Mouse (Mus musculus): ENCODE measurements around the gene Xpc. TPM values are rescaled to one million over a fixed set of nuclear protein-coding genes. Genes with fewer than 3 reads are reported as not detected.
"Not testable (repeated sequence)": the region's sequence is repeated elsewhere in the genome, so short reads cannot be mapped to it uniquely, and the experiment has no call there.

The Xpc gene
- polyA plus RNA-seq, 1 experiment from 2014 or later, result 20.1 TPM

- Histone ChIP-seq H3K27ac (ENCODE audit: low read length) (no peak overlapping the region), H3K27me3 (replicated peaks; ENCODE audit: control insufficient read depth, insufficient read depth, low read length) (no peaks in the 10 kb centered on the region), H3K4me2 (ENCODE audit: low read length) (no peak overlapping the region), H3K36me3 (ENCODE audit: control insufficient read depth, insufficient read depth) (peaks cover 43% of the 10 kb centered on the region), H3K4me3 (replicated peaks; ENCODE audit: low read length) (no peak overlapping the region), H3K9me3 (ENCODE audit: control insufficient read depth, low read length) (no peaks in the 10 kb centered on the region), H3K4me1 (replicated peaks; ENCODE audit: control insufficient read depth, insufficient read depth, low read length) (no peaks in the 10 kb centered on the region), H3K9ac (replicated peaks; ENCODE audit: low read depth, low read length) (no peak overlapping the region)
- no peak for ATAC-seq
- WGBS, result 93% methylated on average over 15 of the region's 15 CpGs
These were observed 28.8 kb downstream of the Xpc start for GRCm38 (mm10) chr6:91486736-91487453.

GRCm38 (mm10) chr6:91483371-91483770 is 32.3 kb downstream of the Xpc start:
- WGBS, result 98% methylated on average over 2 of the region's 2 CpGs
- H3K4me3 ChIP-seq (replicated peaks; ENCODE audit: low read length), result no peak overlapping the region
- no peak for ATAC-seq

GRCm38 (mm10) chr6:91476541-91476940 is 39.1 kb downstream of the Xpc start:
- H3K27ac ChIP-seq (ENCODE audit: low read length), result no peak overlapping the region
- no peak overlapping the region for H3K9ac ChIP-seq (replicated peaks; ENCODE audit: low read depth, low read length)
- H3K36me3 ChIP-seq (ENCODE audit: control insufficient read depth, insufficient read depth), result peaks cover 27% of the 10 kb centered on the region
- H3K4me1 ChIP-seq (replicated peaks; ENCODE audit: control insufficient read depth, insufficient read depth, low read length), result peaks cover 29% of the 10 kb centered on the region
- H3K9me3 ChIP-seq (ENCODE audit: control insufficient read depth, low read length), result no peaks in the 10 kb centered on the region
- no peak overlapping the region for H3K4me2 ChIP-seq (ENCODE audit: low read length)
- ATAC-seq, result no peak
- 100% methylated on average over 2 of the region's 2 CpGs for WGBS
- no peaks in the 10 kb centered on the region for H3K27me3 ChIP-seq (replicated peaks; ENCODE audit: control insufficient read depth, insufficient read depth, low read length)
- no peak overlapping the region for H3K4me3 ChIP-seq (replicated peaks; ENCODE audit: low read length)

More at GRCm38 (mm10) chr6:91483371-91483770, 32.3 kb downstream of the Xpc start:
- Histone ChIP-seq H3K4me2 (ENCODE audit: low read length) (no peak overlapping the region), H3K27me3 (replicated peaks; ENCODE audit: control insufficient read depth, insufficient read depth, low read length) (no peaks in the 10 kb centered on the region), H3K27ac (ENCODE audit: low read length) (no peak overlapping the region), H3K4me1 (replicated peaks; ENCODE audit: control insufficient read depth, insufficient read depth, low read length) (no peaks in the 10 kb centered on the region), H3K36me3 (ENCODE audit: control insufficient read depth, insufficient read depth) (peaks cover 60% of the 10 kb centered on the region), H3K9ac (replicated peaks; ENCODE audit: low read depth, low read length) (no peak overlapping the region), H3K9me3 (ENCODE audit: control insufficient read depth, low read length) (no peaks in the 10 kb centered on the region)

GRCm38 (mm10) chr6:91474441-91475190 is 41.1 kb downstream of the Xpc start:
- Histone ChIP-seq H3K36me3 (ENCODE audit: control insufficient read depth, insufficient read depth) (peaks cover 13% of the 10 kb centered on the region), H3K27ac (ENCODE audit: low read length) (no peak overlapping the region), H3K27me3 (replicated peaks; ENCODE audit: control insufficient read depth, insufficient read depth, low read length) (no peaks in the 10 kb centered on the region), H3K4me1 (replicated peaks; ENCODE audit: control insufficient read depth, insufficient read depth, low read length) (peaks cover 30% of the 10 kb centered on the region), H3K9ac (replicated peaks; ENCODE audit: low read depth, low read length) (peak overlapping the region; percentile 78), H3K9me3 (ENCODE audit: control insufficient read depth, low read length) (no peaks in the 10 kb centered on the region), H3K4me2 (ENCODE audit: low read length) (peak overlapping the region; percentile 94), H3K4me3 (replicated peaks; ENCODE audit: low read length) (peak overlapping the region; percentile 92)
- 44% methylated on average over 9 of the region's 9 CpGs for WGBS
- ATAC-seq, result no peak

- ATAC-seq, result peak; percentile 47
- H3K9ac ChIP-seq (replicated peaks; ENCODE audit: low read depth, low read length), result peak overlapping the region; percentile 78
- under 1% methylated on average over 27 of the region's 27 CpGs for WGBS
- no peaks in the 10 kb centered on the region for H3K27me3 ChIP-seq (replicated peaks; ENCODE audit: control insufficient read depth, insufficient read depth, low read length)
- peak overlapping the region; percentile 92 for H3K4me3 ChIP-seq (replicated peaks; ENCODE audit: low read length)
- H3K4me2 ChIP-seq (ENCODE audit: low read length), result peak overlapping the region; percentile 94
- H3K4me1 ChIP-seq (replicated peaks; ENCODE audit: control insufficient read depth, insufficient read depth, low read length), result peaks cover 30% of the 10 kb centered on the region
- H3K9me3 ChIP-seq (ENCODE audit: control insufficient read depth, low read length), result no peaks in the 10 kb centered on the region
- peaks cover 10% of the 10 kb centered on the region for H3K36me3 ChIP-seq (ENCODE audit: control insufficient read depth, insufficient read depth)
- no peak overlapping the region for H3K27ac ChIP-seq (ENCODE audit: low read length)
These were observed 41.8 kb downstream of the Xpc start for GRCm38 (mm10) chr6:91473805-91474440.

GRCm38 (mm10) chr6:91472868-91473804 is 42.6 kb downstream of the Xpc start, which contains the start of the genes Chchd4 and Tmem43:
Chchd4 (minus strand) TSS chr6:91473546.
Tmem43 (plus strand) TSS chr6:91473703.
- peak within 1 kb of the TSS; percentile 92 for H3K4me3 ChIP-seq (replicated peaks; ENCODE audit: low read length)
- peaks cover 5% of the 10 kb centered on the region; the same call in 1 of the 2 replicates for H3K36me3 ChIP-seq (ENCODE audit: control insufficient read depth, insufficient read depth)
- H3K4me2 ChIP-seq (ENCODE audit: low read length), result peak within 1 kb of the TSS; percentile 94
- peak within 1 kb of the TSS; percentile 81 for H3K9ac ChIP-seq (replicated peaks; ENCODE audit: low read depth, low read length)
- H3K4me1 ChIP-seq (replicated peaks; ENCODE audit: control insufficient read depth, insufficient read depth, low read length), result peaks cover 30% of the 10 kb centered on the region
- peak; percentile 96 for ATAC-seq
- no peaks in the 10 kb centered on the region for H3K27me3 ChIP-seq (replicated peaks; ENCODE audit: control insufficient read depth, insufficient read depth, low read length)
- WGBS, result under 1% methylated on average over 73 of the region's 74 CpGs
- H3K9me3 ChIP-seq (ENCODE audit: control insufficient read depth, low read length), result no peaks in the 10 kb centered on the region
- peak within 1 kb of the TSS; percentile 59 for H3K27ac ChIP-seq (ENCODE audit: low read length)

- Histone ChIP-seq H3K27me3 (replicated peaks; ENCODE audit: control insufficient read depth, insufficient read depth, low read length) (no peaks in the 10 kb centered on the region), H3K4me3 (replicated peaks; ENCODE audit: low read length) (peak overlapping the region; percentile 92), H3K9ac (replicated peaks; ENCODE audit: low read depth, low read length) (peak overlapping the region; percentile 81), H3K27ac (ENCODE audit: low read length) (no peak overlapping the region), H3K4me1 (replicated peaks; ENCODE audit: control insufficient read depth, insufficient read depth, low read length) (peaks cover 30% of the 10 kb centered on the region), H3K4me2 (ENCODE audit: low read length) (peak overlapping the region; percentile 69), H3K36me3 (ENCODE audit: control insufficient read depth, insufficient read depth) (no peaks in the 10 kb centered on the region), H3K9me3 (ENCODE audit: control insufficient read depth, low read length) (no peaks in the 10 kb centered on the region)
- 26% methylated on average over 6 of the region's 6 CpGs for WGBS
- no peak for ATAC-seq
These were observed 43.4 kb downstream of the Xpc start for GRCm38 (mm10) chr6:91472319-91472718.

- not testable (repeated sequence) for H3K9me3 ChIP-seq (ENCODE audit: control insufficient read depth, low read length); H3K36me3 ChIP-seq (ENCODE audit: control insufficient read depth, insufficient read depth); H3K27me3 ChIP-seq (replicated peaks; ENCODE audit: control insufficient read depth, insufficient read depth, low read length); H3K4me3 ChIP-seq (replicated peaks; ENCODE audit: low read length); H3K4me2 ChIP-seq (ENCODE audit: low read length); H3K9ac ChIP-seq (replicated peaks; ENCODE audit: low read depth, low read length); ATAC-seq; H3K27ac ChIP-seq (ENCODE audit: low read length)
- peaks cover 30% of the 10 kb centered on the region for H3K4me1 ChIP-seq (replicated peaks; ENCODE audit: control insufficient read depth, insufficient read depth, low read length)
- 89% methylated on average over 3 of the region's 3 CpGs for WGBS
These were observed 44.3 kb downstream of the Xpc start for GRCm38 (mm10) chr6:91471427-91471826.
